Comparison of ENCODE assay signal across 14 mouse cellular contexts in the genomic region with DNA sequence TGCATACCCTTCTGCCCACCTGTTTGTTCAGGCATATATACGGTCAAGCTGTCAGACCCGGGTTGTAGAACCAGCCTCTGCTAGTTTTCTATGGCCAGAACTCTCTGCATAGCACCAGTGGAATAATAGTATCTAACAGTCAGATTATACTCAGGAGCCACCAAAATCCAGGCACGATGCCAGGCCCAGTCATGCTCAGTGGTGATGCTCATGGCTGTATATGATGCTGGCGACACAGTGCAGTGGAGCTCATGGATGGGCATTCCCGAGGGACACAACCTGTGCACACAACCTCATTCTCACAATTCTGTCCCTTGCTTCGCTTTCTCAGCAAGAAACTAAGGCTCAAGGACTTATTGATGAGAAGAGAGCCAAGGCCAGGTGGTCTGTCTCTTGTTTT. TPM values are rescaled to one million over a fixed set of nuclear protein-coding genes. Genes with fewer than 3 reads are reported as not detected.
A peak's percentile ranks its signal among the peaks of the same experiment; 100 is the strongest.
DNase-seq lines count a peak whose midpoint lies in the region; ATAC-seq and TF ChIP-seq lines count a peak whose summit lies in the region.
"Had no signal": no experiment of that assay in that cellular context is flagged by ENCODE, and none has a peak within 500 bp of the region (broad histone marks: within the 10 kb centered on the region; RNA-seq: fewer than 3 reads in every experiment).

No protein-coding gene starts in this region.

- no peak for ATAC-seq in kidney, postnatal 0 days (replicated peaks; ENCODE audit: low FRiP score, low read depth)
- no peak for ATAC-seq in kidney, embryonic 16.5 days (ENCODE audit: low FRiP score, low TSS enrichment)
- ATAC-seq: CD4-positive, CD25-positive, alpha-beta regulatory T cell, adult 4 months; liver, postnatal 0 days had no signal

- DNase-seq in cerebellum, postnatal 36 days: peak; percentile 15 to 18
- no peak for DNase-seq in cerebellum, adult 8-10 months
- DNase-seq in kidney, postnatal 0 days (ENCODE audit: low spot score): peak; percentile 15
- peak; percentile 24 for DNase-seq in right cerebral cortex, adult 18-20 months
- DNase-seq in right cerebral cortex, postnatal 36 days (ENCODE audit: low spot score in 2 of 2): no peak
- DNase-seq in c-Kit-positive CD71-positive TER-119-positive erythroid progenitor cells, embryonic 14.5 days (ENCODE audit: low spot score): no peak
- DNase-seq: gastrocnemius, adult 2 months; heart, postnatal 36 days; liver, postnatal 0 days; thymus, postnatal 25 days had no signal

- H3K4me1 ChIP-seq in kidney, postnatal 0 days (replicated peaks; ENCODE audit: insufficient read depth, low read length): no peaks in the 10 kb centered on the region
- peaks cover 18% of the 10 kb centered on the region for H3K4me1 ChIP-seq in kidney, embryonic 16.5 days (ENCODE audit: insufficient read depth, low read length)
- H3K4me1 ChIP-seq: megakaryocyte, embryonic 14.5 days; stomach, embryonic 15.5 days had no signal

- no peak for TF ChIP-seq CTCF in kidney, postnatal 0 days (IDR thresholded peaks at IDR 0.05; ENCODE audit: low read depth)

- H3K27me3 ChIP-seq in kidney, postnatal 0 days (ENCODE audit: insufficient read depth, low read length): no peaks in the 10 kb centered on the region
- peaks cover 7% of the 10 kb centered on the region for H3K27me3 ChIP-seq in kidney, embryonic 16.5 days (ENCODE audit: insufficient read depth, low read length)
- H3K27me3 ChIP-seq: stomach, embryonic 15.5 days had no signal

- no peak overlapping the region for H3K27ac ChIP-seq in kidney, postnatal 0 days
- no peak overlapping the region for H3K27ac ChIP-seq in kidney, embryonic 16.5 days (ENCODE audit: low read length)
- H3K27ac ChIP-seq: gastrocnemius, adult 2 months; stomach, embryonic 15.5 days had no signal

- no peaks in the 10 kb centered on the region for H3K36me3 ChIP-seq in kidney, postnatal 0 days (ENCODE audit: insufficient read depth, low read length)
- no peaks in the 10 kb centered on the region for H3K36me3 ChIP-seq in kidney, embryonic 16.5 days (ENCODE audit: insufficient read depth, low read length)
- H3K36me3 ChIP-seq: stomach, embryonic 15.5 days had no signal

- H3K4me3 ChIP-seq in kidney, postnatal 0 days (replicated peaks; ENCODE audit: low read depth, low read length): no peak overlapping the region
- H3K4me3 ChIP-seq in kidney, embryonic 16.5 days (ENCODE audit: low read length): no peak overlapping the region
- H3K4me3 ChIP-seq: gastrocnemius, adult 2 months; megakaryocyte, embryonic 14.5 days; stomach, embryonic 15.5 days had no signal

- 50% methylated on average over 6 of the region's 6 CpGs for WGBS in kidney, postnatal 0 days
- 50% methylated on average over 6 of the region's 6 CpGs for WGBS in kidney, embryonic 16.5 days

- no peaks in the 10 kb centered on the region for H3K9me3 ChIP-seq in kidney, postnatal 0 days (replicated peaks; ENCODE audit: low read length)
- H3K9me3 ChIP-seq in kidney, embryonic 16.5 days (ENCODE audit: low read length): no peaks in the 10 kb centered on the region
- H3K9me3 ChIP-seq: megakaryocyte, embryonic 14.5 days; stomach, embryonic 15.5 days had no signal

- H3K9ac ChIP-seq in kidney, postnatal 0 days (ENCODE audit: low read depth, low read length): no peak overlapping the region
- H3K9ac ChIP-seq in kidney, embryonic 16.5 days (replicated peaks; ENCODE audit: low read length): no peak overlapping the region
- H3K9ac ChIP-seq: liver, postnatal 0 days; stomach, embryonic 15.5 days had no signal

- no peak overlapping the region for H3K4me2 ChIP-seq in kidney, postnatal 0 days (ENCODE audit: low read length)
- no peak overlapping the region for H3K4me2 ChIP-seq in kidney, embryonic 16.5 days (replicated peaks; ENCODE audit: low read depth, low read length)
- H3K4me2 ChIP-seq: stomach, embryonic 15.5 days had no signal

RNA-seq across cellular contexts. Expression of gene Scube1, which starts 58.8 kb away (rescaled TPM):
- 3.0 and 3.3 TPM in 2 replicates for polyA plus RNA-seq in kidney, postnatal 0 days (2015; fragmentation: Nextera tagmentation; extraction: Ambion mirVana)
- polyA plus RNA-seq in kidney, embryonic 16.5 days (2015; fragmentation: Nextera tagmentation; extraction: Ambion mirVana): 4.8 and 4.9 TPM in 2 replicates
- polyA plus RNA-seq: CD4-positive, CD25-positive, alpha-beta regulatory T cell, adult 4 months had no signal

Comparison
In these comparisons a context has a peak if more than half of its experiments do, and no peak if none do; other contexts are left out.
1. DNase-seq: peak in cerebellum, postnatal 36 days (2 of 2), kidney, postnatal 0 days (single experiment) and right cerebral cortex, adult 18-20 months (single experiment); none in cerebellum, adult 8-10 months (single experiment), right cerebral cortex, postnatal 36 days (0 of 2) and c-Kit-positive CD71-positive TER-119-positive erythroid progenitor cells, embryonic 14.5 days (single experiment).